Mouse (Mus musculus) intestine, embryonic 14.5 days (tissue): ENCODE results near the gene Neurod2. TPM values are rescaled to one million over a fixed set of nuclear protein-coding genes. Genes with fewer than 3 reads are reported as not detected.

Source experiments
- ATAC-seq: fragments of 200-750 bp; cut with Nextera tagmentation; replicated peaks from 2 replicates; pipeline ENCODE4 v1.8.0; 2017; ENCODE audit warnings: low read depth, moderate number of reproducible peaks, moderate TSS enrichment, moderate library complexity; ENCODE audit not compliant: low FRiP score, low TSS enrichment
- DNase-seq: peaks from one replicate; pipeline ENCODE4 v3.0.0-alpha.2; 2018; ENCODE audit warnings: low spot score
- H3K27ac ChIP-seq: fragments of 300-500 bp; sonication (generic); 2 replicates; pipeline ENCODE4 v1.5.1; 2014; ENCODE audit warnings: low read depth, mild to moderate bottlenecking, control low read depth
- H3K27me3 ChIP-seq: fragments of 300-500 bp; sonication (generic); replicated peaks from 2 replicates; pipeline ENCODE4 v1.6.1; 2014; ENCODE audit warnings: low read length, control low read depth; ENCODE audit not compliant: control insufficient read depth, insufficient read depth
- H3K36me3 ChIP-seq: fragments of 300-500 bp; sonication (generic); 2 replicates; pipeline ENCODE4 v1.6.1; 2014; ENCODE audit warnings: low read length, control low read depth; ENCODE audit not compliant: control insufficient read depth, insufficient read depth
- H3K4me1 ChIP-seq: fragments of 300-500 bp; sonication (generic); replicated peaks from 2 replicates; pipeline ENCODE4 v1.6.1; 2014; ENCODE audit warnings: low read length, control low read depth, mixed read lengths; ENCODE audit not compliant: control insufficient read depth, insufficient read depth
- H3K4me2 ChIP-seq: fragments of 300-500 bp; sonication (generic); 2 replicates; pipeline ENCODE4 v1.6.1; 2014; ENCODE audit warnings: low read length
- H3K4me3 ChIP-seq: fragments of 300-500 bp; sonication (generic); 2 replicates; pipeline ENCODE4 v1.5.1; 2014; ENCODE audit warnings: low read depth, low read length, control low read depth, mixed read lengths
- H3K9ac ChIP-seq: fragments of 300-500 bp; sonication (generic); 2 replicates; pipeline ENCODE4 v1.6.1; 2014; ENCODE audit warnings: mild to moderate bottlenecking, low read length
- H3K9me3 ChIP-seq: fragments of 300-500 bp; sonication (generic); 2 replicates; pipeline ENCODE4 v1.6.1; 2016; ENCODE audit warnings: low read length, control low read depth; ENCODE audit not compliant: control insufficient read depth
- WGBS: fragments of 180-500 bp; shearing (Covaris S2); extraction: QIAGEN DNeasy Blood & Tissue Kit; methylation state at CpG from one replicate; pipeline ENCODE4 v1.1.7; 2014; 5-methylcytosine and 5-hydroxymethylcytosine counted together
- polyA plus RNA-seq: library from polyadenylated mRNA; unstranded; fragments of >200 nt; fragmentation: Nextera tagmentation; extraction: Ambion mirVana; gene quantifications from 2 replicates; pipeline ENCODE4 v1.2.1, GENCODE M21; 2014

The Neurod2 gene
- polyA plus RNA-seq, 1 experiment from 2014 or later, result 0.07 TPM

DNA sequence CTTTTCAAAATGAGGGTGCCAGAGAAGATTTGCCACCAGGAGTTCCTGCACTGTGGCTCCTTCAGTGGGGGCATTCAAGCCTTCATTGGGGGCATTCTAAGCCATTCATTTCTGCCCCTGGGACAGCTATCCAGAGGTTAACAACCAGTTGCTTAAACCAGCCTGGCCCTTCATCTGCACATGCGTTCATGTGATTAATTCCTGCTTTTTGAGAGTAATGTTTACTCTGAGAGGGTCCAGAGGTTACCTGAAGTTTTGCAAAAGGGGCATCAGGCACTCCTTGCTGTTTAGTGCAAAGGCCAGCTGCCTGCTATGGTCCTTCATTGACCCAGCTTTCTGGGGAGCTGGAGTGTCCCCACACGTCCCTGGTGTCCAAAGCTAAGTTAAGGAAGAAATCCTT is 32.5 kb downstream of the Neurod2 start:
- H3K4me1 ChIP-seq, result peaks cover 15% of the 10 kb centered on the region; the same call in 1 of the 2 replicates

DNA sequence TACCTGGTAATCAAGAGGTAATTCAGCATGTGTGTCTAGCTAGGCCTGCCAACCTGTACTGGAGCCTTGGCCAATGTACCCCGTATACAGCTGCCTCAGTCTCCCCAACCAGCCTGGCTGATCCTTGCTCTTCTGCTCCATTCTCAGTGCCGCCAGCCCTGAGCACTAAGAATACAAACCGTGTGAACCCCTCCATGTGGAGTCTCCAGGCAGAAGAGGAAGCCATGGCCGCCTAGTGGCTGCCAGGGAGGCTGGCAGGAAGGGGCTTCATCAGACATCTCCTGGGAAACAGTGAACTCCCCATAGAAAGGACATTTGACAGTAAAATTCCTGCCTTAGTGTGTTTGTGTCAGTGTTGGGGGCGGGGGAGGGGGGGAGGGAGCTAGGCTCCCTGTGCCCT is 33.2 kb downstream of the Neurod2 start:
- no peak overlapping the region for H3K9ac ChIP-seq
- peaks cover 12% of the 10 kb centered on the region for H3K27me3 ChIP-seq
- H3K4me2 ChIP-seq, result no peak overlapping the region
- WGBS, result 12% methylated on average over 5 of the region's 5 CpGs
- no peak overlapping the region for H3K4me3 ChIP-seq
- peaks cover 15% of the 10 kb centered on the region; the same call in 1 of the 2 replicates for H3K4me1 ChIP-seq
- no peaks in the 10 kb centered on the region for H3K36me3 ChIP-seq
- ATAC-seq (no peak), DNase-seq (no peak)
- H3K27ac ChIP-seq, result no peak overlapping the region
- no peaks in the 10 kb centered on the region for H3K9me3 ChIP-seq

More for the DNA sequence above, 32.5 kb downstream of the Neurod2 start:
- WGBS, result 41% methylated on average over 2 of the region's 2 CpGs
- Histone ChIP-seq H3K4me3 (no peak overlapping the region), H3K36me3 (no peaks in the 10 kb centered on the region), H3K27ac (no peak overlapping the region), H3K9ac (no peak overlapping the region), H3K27me3 (peaks cover 12% of the 10 kb centered on the region), H3K9me3 (no peaks in the 10 kb centered on the region), H3K4me2 (no peak overlapping the region)
- no peak for ATAC-seq
- no peak for DNase-seq

GRCm38 (mm10) chr11:98295013-98295585 is 34.3 kb downstream of the Neurod2 start:
- Histone ChIP-seq H3K36me3 (no peaks in the 10 kb centered on the region), H3K4me2 (peak overlapping the region; percentile 96), H3K4me1 (peaks cover 15% of the 10 kb centered on the region; the same call in 1 of the 2 replicates), H3K9ac (peak overlapping the region; percentile 66), H3K9me3 (no peaks in the 10 kb centered on the region), H3K27me3 (peaks cover 12% of the 10 kb centered on the region), H3K27ac (no peak overlapping the region), H3K4me3 (peak overlapping the region; percentile 69)
- WGBS, result 13% methylated on average over 9 of the region's 9 CpGs
- ATAC-seq, result 0 out of 2 replicates have a peak, but pooled peaks have one; percentile 14
- no peak for DNase-seq

DNA sequence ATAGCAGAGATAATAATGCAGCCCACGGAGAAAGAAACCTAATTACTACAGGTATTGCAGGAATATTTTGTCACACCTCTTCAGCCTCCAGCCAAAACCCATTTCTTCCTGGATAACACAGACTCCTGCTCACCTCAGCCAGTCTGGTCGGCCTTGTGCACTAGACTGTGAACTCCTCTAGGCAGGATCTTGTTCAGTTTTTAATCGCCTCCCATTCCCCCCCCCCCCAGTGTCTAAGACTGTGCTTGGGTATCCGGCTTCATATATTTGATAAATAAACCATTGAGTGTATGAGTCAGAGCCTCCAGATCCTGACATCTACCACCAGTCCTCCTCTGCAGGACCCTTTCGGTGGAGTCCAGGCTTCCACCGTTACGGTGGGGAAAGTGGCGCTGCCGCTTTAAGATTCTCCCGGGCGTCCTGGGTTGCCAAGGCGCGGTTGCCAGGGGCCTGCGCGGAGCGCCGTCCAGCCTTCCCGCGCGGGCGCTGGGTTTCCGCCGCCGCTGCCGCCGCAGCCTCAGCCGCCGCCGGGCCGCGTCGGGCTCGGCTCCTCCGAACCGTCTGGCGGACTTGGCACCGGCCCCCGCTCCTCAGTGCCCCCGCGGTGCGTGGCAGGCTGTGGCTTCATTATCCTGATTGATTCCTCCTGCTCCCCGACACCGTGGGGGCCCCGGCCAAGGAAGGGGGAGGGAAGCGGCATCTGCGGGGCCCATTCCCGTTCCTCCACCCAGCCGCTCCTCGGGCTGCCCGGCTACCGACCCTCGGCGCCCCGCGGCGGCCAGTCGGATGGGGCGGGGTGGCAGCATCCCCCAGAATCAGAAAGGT is 35.0 kb downstream of the Neurod2 start:
- ATAC-seq, result peak; percentile 66
- no peak overlapping the region for H3K27ac ChIP-seq
- 1% methylated on average over 58 of the region's 58 CpGs for WGBS

DNA sequence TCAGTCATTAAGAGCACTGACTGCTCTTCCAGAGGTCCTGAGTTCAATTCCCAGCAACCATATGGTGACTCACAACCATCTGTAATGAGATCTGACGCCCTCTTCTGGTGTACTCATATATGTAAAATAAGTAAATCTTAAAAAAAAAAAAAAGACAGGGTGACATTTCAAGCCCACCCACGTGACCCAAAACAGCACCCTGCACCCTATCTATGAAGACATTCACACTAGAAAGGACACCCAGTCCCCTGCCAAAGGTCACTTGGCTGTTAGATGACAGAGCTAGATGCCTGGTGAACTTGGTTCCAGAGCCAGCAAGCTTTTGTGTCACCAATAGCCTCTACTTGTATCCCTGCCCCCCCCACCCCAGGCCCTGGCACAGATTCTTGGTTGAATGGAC is 36.4 kb downstream of the Neurod2 start:
- WGBS, result 44% methylated on average over 2 of the region's 2 CpGs
- H3K27ac ChIP-seq, result no peak overlapping the region
- peaks cover 7% of the 10 kb centered on the region; the same call in 1 of the 2 replicates for H3K27me3 ChIP-seq
- DNase-seq, result no peak
- H3K36me3 ChIP-seq, result no peaks in the 10 kb centered on the region
- no peaks in the 10 kb centered on the region for H3K9me3 ChIP-seq
- no peak overlapping the region for H3K4me3 ChIP-seq
- no peak overlapping the region for H3K4me2 ChIP-seq
- ATAC-seq, result no peak
- H3K9ac ChIP-seq, result no peak overlapping the region
- H3K4me1 ChIP-seq, result peaks cover 13% of the 10 kb centered on the region; the same call in 1 of the 2 replicates

More for the DNA sequence above, 35.0 kb downstream of the Neurod2 start:
- peaks cover 11% of the 10 kb centered on the region for H3K27me3 ChIP-seq
- DNase-seq, result peak; percentile 78
- peak overlapping the region; percentile 96 for H3K4me2 ChIP-seq
- peaks cover 15% of the 10 kb centered on the region; the same call in 1 of the 2 replicates for H3K4me1 ChIP-seq
- H3K9ac ChIP-seq, result peak overlapping the region; percentile 66
- H3K9me3 ChIP-seq, result no peaks in the 10 kb centered on the region
- peak overlapping the region; percentile 69 for H3K4me3 ChIP-seq
- H3K36me3 ChIP-seq, result no peaks in the 10 kb centered on the region

DNA sequence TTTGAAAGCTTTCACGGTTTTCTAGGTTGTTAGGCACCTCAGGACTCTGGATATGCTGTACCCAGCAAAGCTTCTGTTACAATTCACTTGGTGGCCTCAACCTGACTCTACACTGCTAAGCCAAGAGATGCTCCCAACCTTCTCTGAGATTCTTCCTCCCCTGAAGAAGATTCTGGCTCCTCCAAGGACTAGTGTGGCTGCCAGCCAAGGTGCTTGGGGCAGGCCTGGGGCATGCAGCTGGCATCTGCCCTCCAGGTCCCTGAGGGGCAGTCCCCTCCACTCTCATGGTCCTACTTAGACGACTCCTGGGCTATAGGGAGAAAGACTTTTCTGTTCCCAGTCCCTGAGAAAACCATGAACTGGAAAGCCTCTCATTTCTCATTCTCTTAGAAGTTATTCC is 38.5 kb downstream of the Neurod2 start:
- Histone ChIP-seq H3K36me3 (no peaks in the 10 kb centered on the region), H3K4me3 (no peak overlapping the region), H3K4me1 (peaks cover 6% of the 10 kb centered on the region; the same call in 1 of the 2 replicates), H3K9me3 (no peaks in the 10 kb centered on the region), H3K9ac (no peak overlapping the region), H3K4me2 (no peak overlapping the region), H3K27me3 (0 out of 2 replicates have a peak, but pooled peaks cover 2% of the 10 kb centered on the region), H3K27ac (no peak overlapping the region)
- no peak for DNase-seq
- ATAC-seq, result no peak
- 62% methylated on average over 2 of the region's 2 CpGs for WGBS

GRCm38 (mm10) chr11:98289873-98290272 is 39.6 kb downstream of the Neurod2 start:
- WGBS, result 45% methylated on average over 13 of the region's 13 CpGs
- no peaks in the 10 kb centered on the region for H3K9me3 ChIP-seq
- no peak overlapping the region for H3K4me2 ChIP-seq
- DNase-seq, result no peak
- no peak for ATAC-seq
- H3K36me3 ChIP-seq, result no peaks in the 10 kb centered on the region
- H3K4me3 ChIP-seq, result no peak overlapping the region
- 0 out of 2 replicates have a peak, but pooled peaks cover 4% of the 10 kb centered on the region for H3K4me1 ChIP-seq
- no peak overlapping the region for H3K9ac ChIP-seq
- H3K27me3 ChIP-seq, result no peaks in the 10 kb centered on the region
- H3K27ac ChIP-seq, result no peak overlapping the region

GRCm38 (mm10) chr11:98287961-98288360 is 41.5 kb downstream of the Neurod2 start:
- DNase-seq (no peak), ATAC-seq (no peak)
- 0 out of 2 replicates have a peak, but pooled peaks cover 3% of the 10 kb centered on the region for H3K4me1 ChIP-seq
- H3K27me3 ChIP-seq, result no peaks in the 10 kb centered on the region
- 48% methylated on average over 7 of the region's 7 CpGs for WGBS
- no peaks in the 10 kb centered on the region for H3K36me3 ChIP-seq
- no peaks in the 10 kb centered on the region for H3K9me3 ChIP-seq
- H3K4me2 ChIP-seq, result no peak overlapping the region
- H3K27ac ChIP-seq, result no peak overlapping the region
- no peak overlapping the region for H3K4me3 ChIP-seq
- no peak overlapping the region for H3K9ac ChIP-seq
